Mouse (Mus musculus) granulocyte monocyte progenitor cell, adult 5-6 weeks (primary cell): ENCODE measurements around the gene Cep170b. TPM values are rescaled to one million over a fixed set of nuclear protein-coding genes. Genes with fewer than 3 reads are reported as not detected.

Source experiments
- ATAC-seq: replicated peaks from 2 replicates; pipeline ENCODE4 v1.8.0; 2016; ENCODE audit warnings: mild to moderate bottlenecking, moderate TSS enrichment, inconsistent platforms; ENCODE audit not compliant: poor library complexity, severe bottlenecking
- total RNA-seq, 2 experiments: library from RNA; stranded (forward) in 1 of 2; stranded (reverse) in 1 of 2; fragments of 200-712, 200-1000 nt in 1 of 2; fragments of >200 nt in 1 of 2; fragmentation: Nextera tagmentation in 1 of 2; gene quantifications; 2 replicates each; pipeline ENCODE4 v1.2.3; 2014 to 2017

Gene Cep170b
- total RNA-seq, 2 experiments from 2014 or later: 1.2 to 9.2 TPM

DNA sequence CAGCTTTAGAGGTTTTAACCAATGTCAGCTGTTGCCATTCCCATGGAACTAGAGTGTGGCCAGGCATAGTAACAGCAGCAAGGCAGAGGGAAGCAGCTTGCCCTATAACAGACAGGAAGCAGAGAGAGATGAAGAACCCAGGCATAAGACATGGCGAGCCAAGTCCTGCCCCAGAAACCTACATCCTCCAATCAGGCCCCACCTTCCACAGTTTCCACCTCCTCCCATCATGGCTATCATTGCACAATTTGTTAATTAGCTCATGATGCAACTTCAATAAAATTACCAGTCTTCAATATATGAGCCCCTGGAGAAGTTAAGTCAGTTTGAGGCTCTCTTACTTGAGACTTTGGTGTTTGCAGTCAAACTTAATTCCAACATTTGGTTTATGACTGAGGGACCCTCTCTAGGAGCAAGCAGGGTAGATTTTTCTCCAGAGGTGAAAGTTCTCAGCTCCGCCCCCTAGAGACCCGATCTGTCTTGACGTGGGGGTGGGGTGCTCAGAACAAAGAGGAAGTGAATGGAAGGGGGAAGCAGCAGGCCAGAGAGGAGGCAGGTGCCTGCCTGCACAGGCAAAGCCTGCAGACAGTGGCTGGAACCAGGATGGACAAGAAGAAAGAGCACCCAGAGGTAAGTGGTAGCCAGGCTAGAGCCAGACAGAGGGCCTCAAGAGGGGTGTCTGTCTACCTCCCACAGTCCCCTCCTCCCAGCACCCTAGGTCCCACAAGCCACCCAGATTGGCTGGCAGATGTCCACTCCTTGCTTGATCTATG, 40.1 kb downstream of the Cep170b start, which contains the start of gene Pld4:
TSS of gene Pld4 (plus strand) at position 502 of the 773 bp plus-strand sequence.
- ATAC-seq: peak; percentile 71

DNA sequence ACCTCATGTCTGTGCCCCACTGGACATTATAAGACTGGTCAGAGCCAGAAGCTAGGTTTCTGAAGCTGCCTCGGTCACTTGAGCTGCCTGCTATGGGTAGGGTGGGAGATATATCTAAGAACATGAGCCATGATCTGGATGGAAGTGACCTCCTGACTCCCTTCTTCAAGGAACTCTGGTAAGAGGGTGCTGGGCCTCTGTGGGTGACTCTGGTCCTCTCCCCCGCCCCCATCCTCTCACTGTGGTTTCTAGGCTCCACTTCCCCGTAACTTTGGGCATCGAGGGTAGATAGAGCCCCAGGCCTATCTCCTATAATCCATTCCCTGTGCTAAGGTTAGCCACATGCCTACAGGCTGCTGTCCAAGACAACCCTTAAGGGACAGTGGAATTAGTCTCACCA, 41.2 kb downstream of the Cep170b start:
- peak; percentile 24; the same call in 1 of the 2 replicates for ATAC-seq

DNA sequence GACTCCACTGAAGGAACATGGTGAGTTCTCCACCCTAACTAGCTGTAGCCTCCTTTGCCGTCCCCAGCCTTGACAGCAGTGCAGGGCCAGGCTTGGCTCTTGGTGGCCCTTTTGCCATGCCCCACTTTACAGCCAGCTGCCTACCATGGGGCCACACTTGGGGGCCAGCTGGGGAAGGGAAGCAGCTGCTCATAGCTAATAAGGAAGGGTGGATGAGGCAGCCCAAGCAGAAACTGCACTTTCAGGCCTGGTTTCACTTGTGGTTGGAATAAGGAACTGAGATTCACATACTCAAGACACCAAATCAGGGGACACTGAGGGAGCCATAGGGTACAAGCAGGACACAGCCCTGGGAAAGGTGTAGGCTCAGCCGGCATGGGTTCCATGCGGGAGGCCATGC, 41.8 kb downstream of the Cep170b start:
- ATAC-seq: peak; percentile 83

DNA sequence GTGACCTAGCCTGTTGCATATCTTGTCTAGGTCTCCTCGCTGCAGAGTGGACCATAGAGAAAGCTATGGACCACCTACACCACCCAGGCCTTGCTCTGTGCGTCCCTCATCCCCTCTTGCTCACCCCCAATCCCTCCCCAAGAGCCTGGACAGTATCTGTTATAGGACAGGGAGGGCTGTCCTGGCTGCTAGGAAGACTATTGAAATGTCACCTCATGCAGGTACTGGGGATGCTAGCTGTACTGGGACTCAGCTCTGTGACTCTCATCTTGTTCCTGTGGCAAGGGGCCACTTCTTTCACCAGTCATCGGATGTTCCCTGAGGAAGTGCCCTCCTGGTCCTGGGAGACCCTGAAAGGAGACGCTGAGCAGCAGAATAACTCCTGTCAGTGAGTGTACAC, 42.9 kb downstream of the Cep170b start:
- ATAC-seq: no peak

DNA sequence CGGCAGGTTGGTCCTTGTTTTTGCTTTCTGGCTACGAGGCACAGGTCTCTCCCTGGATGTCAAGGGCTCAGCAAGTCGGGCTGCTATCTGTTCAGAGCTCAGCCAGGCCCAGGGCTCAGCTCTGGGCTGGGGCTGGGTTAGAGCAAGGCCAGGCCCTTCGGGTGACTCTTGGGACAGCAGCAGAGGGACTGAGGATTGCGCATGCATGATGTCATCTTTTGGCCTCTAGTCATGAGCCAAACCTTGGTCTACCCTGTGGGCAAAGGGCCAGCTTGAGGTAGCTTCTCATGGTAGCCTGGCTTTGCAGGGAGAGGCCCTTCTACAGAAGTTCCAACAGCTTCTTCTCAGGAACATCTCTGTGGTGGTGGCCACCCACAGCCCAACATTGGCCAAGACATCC, 43.9 kb downstream of the Cep170b start:
- no peak for ATAC-seq

DNA sequence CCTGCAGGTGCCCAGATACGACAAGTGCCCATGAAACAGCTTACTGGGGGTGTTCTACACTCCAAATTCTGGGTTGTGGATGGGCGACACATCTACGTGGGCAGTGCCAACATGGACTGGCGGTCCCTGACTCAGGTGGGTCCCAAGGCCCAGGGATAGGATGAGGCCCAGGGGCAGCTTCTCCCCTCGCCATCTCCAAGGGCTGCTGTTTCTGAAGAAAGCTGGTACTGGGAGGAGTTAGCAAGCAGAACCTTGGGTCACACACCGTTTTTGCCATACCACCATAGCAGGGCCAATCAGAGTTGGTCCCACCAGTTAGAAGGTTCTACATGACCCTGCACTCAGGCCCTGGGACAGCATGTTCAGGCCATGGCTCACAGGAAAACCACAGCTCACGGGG, 44.7 kb downstream of the Cep170b start:
- no peak for ATAC-seq

DNA sequence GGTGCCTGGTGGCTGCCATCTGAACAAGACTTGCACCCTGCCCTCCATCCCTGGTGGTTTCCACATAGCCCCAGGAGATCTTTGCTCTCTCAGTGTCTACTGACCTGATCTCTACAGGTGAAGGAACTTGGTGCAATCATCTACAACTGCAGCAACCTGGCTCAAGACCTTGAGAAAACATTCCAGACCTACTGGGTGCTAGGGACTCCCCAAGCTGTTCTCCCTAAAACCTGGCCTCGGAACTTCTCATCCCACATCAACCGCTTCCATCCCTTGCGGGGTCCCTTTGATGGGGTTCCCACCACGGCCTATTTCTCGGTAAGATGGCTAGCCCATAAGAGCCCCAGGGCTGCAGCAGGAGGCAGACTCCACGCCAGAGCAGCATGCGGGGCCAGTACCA, 46.3 kb downstream of the Cep170b start:
- ATAC-seq: no peak

DNA sequence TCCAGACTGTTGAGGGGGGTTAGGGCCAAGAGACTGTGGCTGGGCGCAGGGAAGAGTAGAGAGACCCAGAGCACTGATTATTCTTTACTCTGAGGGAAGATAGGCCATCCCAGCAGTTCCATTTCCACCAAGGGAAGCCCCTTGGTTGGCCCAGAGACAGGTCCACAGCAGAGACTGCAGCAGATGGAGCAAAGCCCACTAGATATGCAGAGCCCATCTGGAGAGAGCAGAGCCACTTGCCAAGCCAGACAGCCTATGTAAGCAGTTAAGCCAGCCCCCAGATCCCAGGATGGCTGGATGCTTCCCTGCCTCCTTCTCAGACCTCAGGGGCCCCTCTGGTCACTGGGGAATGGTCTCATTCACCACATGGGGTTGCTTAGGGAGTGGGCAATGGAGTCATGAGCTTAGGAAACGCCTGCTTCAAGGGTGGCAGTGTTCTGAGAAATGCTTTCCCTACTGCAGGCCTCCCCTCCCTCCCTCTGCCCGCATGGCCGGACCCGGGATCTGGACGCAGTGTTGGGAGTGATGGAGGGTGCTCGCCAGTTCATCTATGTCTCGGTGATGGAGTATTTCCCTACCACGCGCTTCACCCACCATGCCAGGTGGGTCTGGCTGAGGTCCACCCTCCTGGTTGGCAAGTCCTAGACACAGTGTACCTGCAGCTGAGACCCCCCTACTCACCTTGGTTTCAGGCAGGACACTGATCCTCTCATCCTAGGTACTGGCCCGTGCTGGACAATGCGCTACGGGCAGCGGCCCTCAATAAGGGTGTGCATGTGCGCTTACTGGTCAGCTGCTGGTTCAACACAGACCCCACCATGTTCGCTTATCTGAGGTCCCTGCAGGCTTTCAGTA, 47.0 kb downstream of the Cep170b start:
- ATAC-seq: no peak

DNA sequence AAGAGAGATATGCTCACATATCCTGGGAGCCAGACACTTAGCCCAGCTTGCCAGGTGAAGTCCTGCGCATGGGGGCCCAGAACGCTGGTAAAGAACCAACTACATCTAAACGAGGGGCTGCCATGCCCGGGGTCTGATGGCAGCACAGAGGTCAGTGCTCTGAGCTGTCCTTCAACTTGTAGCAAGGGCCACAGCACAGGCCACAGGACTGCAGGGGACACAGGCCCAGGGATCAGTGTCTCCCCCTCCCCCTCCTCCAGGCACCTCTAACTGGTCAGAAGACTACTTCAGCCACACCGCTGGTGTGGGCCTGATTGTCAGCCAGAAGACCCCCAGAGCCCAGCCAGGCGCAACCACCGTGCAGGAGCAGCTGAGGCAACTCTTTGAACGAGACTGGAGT, 47.9 kb downstream of the Cep170b start:
- ATAC-seq: no peak

DNA sequence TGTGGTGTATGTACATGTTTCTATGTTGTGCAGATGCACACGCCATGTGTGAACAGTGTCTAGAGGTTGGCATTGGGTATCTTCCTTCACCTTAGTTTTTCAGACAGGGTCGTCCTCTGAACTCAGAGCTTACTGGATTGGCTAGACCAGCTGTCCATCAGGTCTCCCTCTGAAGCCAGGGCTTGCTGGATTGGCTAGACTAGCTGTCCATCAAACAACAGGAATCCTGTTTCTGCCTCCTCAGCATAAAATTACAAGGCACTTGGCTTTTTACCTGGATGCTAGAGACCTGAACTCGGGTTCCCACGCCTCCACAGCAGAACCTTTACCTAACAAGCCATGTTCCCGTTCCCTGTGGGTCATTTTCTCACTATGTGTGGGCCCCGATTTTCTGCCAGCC, 48.8 kb downstream of the Cep170b start:
- ATAC-seq: no peak

DNA sequence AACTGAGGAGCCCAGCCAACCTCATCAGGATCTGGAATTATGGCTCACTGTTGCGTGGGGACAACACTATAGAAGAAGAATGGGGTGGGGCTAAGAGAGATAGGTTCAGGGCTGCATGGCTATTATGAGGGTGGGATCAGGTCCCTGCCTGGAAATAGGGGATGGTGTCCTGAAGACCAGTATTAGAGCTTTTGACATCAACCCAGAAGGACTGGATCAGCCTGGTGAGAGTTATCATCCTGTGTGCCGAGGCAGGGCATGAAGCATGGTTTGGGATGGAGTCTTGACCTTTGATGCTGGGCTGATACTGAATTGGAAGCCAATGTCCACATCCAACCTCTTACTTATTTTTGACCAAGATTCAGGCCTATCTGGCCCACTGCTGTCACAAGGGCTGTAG, 49.5 kb downstream of the Cep170b start:
- ATAC-seq: no peak

DNA sequence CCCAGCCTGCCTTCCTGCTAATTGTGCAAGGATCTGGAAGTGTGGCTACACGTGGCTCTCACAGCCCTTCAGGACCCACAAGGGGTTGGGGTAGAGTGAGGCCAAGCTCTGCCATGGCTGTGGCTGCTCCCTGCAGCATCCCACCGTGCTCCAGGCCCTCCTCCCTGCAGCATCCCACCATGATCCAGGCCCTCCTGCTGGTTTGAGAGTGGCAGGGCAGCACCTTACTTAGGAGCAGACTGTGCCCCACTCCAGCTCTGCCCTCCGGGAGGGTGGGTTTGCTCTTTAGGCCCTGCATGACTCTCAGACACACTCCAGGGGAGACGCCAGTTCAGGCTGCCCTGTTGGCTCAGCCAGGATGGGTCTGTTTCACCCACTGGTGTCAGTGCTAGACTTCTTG, 50.1 kb downstream of the Cep170b start:
- no peak for ATAC-seq

DNA sequence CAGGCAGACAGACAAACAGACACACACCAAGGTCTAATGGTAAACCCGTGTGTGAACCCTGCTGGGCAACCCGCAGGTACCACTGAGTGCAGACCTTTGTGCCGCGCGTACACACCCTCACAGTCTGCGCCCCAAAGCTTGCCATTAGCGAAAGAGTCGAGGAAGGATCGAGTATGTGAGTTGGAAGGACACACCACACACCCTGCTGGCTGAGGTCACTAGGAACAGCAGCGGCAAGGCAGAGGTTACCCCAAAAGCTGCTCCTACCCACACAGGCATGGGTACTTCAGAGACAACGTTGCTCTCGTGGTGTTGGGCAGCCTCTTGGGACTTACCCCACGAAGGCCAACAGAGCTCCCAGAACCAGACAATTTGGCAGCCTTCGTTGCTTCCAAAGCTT, 52.1 kb downstream of the Cep170b start:
- no peak for ATAC-seq

DNA sequence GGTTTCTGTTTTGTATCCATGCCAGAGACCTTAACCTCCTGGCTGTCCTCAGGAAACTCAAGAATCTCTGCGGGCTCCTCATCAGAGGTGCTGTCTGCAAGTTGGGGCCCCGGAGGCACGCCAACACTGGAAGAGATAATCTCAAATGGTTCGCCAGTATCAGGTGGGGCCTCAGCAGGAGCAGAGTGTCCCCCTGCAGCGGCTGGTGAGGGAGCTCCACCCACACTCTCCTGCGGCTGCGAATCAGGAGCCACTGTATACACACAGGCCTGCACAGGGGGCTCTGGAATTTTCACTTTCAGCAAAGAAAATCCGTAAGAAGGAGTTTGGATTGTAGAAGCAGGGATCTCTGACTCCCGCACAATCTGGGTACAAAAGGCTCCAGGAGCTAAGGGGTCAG, 53.1 kb downstream of the Cep170b start:
- ATAC-seq: no peak

DNA sequence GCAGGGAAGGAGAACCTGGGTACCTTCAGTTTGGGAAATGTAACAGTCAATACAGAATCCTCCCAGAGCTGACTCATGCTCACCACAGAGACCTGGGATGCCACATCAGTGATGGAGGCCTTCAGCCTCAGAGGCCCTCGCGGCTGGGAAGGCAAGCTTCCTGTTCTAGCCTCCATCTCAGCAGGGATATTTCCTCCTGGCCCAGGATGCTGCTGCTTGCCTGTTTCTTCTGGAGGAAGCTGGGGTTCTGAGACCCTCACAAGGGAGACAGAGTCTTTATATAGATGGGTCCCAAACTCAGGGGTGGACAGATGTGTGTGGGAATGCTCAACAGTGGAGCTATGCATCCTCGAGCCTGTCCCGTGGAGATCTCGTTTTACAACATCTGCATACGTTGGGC, 53.8 kb downstream of the Cep170b start:
- ATAC-seq: no peak

DNA sequence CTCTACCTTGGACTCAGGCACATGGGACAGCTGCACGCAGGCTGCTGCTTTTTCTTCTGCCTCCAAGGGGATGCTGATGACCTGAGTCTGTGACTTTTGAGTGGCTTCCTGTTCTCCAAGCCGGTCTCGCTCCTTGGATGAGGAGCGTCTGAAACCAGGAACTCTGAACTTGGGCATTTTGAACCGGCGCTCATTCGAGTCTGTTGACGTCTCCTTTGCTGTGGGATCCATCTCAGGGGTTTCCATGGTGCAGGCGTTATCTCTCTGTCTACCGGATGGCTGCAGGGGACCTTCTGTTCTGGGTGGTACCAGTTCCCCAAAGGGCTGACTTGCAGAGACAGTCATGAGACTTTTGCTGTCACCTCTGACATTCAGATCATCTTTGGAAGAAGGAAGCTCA, 54.2 kb downstream of the Cep170b start:
- ATAC-seq: no peak

DNA sequence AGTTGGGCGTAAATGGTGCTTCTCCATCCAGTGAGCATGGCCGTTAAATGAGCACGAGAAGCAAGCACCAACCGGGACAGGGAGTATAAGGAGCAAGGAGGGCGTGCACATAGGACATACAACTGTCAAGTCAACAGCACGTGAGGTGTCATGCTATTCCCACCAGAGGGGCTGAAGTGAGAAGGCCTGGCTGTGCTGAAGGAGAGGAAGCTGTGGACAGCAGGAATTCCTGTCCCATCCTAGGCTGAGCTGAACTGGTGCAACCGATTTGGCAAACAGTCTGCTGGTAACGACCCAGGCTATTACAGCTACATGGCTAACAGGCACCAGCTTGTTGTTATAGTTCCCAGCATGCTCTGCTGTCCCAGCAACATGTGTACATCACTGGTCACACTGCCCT, 70.8 kb downstream of the Cep170b start:
- no peak for ATAC-seq

DNA sequence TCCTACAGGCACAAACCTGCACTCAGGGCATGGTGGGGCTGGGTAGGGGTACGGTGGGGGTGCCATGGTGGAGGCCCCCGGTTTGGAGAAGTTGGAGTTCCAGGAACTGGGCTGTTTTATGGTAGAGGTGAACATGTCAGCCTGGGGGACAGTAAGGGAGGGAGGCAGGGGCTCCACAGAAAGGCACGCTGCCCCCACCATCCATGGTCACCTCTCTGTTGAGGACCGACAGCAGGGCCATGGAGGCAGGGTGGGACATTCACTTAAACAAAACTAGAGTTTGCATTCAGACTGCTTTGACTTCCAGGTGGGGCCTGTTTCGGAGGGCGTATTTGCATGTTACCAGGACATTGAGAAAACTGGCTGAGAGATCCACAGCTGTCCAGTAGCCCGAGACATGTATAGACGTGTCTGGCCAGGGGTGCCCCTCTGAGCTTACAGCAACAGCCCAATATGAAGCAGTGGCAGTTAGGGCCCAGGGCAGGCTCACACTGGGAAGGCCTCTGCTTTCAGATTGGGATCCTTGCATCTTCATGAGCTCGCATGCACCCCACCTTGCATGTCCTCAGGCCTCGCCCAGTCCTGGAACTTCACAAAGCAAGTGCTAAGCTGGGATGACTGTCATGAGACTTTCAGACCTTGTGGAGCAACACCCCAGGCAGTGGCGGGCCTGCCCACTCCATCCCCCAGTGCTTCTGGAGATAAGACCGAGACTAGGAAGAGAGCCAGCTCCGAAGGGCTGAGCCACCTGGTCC, 73.5 kb downstream of the Cep170b start:
- no peak for ATAC-seq

DNA sequence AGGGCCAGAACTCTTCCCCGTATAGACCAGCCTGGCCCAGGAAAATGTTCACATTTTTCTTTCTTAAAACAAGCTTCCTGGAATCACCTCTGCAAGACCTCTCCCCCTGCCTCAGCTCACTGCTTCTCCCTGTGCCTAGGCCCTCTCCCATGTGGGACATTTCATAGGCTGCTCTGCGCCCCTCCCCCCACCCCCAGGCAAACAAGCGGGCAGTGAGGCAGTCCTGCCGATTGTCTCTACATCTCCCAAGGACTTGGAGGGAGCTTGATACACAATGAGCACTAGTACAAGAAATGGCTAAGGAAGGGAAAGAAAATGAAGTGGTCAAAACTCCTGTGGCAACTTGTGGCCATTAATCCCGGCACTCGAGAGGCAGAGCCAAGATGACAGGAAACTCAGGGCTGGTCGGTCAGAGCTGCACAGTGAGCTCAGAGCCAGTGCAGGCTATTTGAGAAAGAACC, 74.1 kb downstream of the Cep170b start:
- ATAC-seq: no peak

DNA sequence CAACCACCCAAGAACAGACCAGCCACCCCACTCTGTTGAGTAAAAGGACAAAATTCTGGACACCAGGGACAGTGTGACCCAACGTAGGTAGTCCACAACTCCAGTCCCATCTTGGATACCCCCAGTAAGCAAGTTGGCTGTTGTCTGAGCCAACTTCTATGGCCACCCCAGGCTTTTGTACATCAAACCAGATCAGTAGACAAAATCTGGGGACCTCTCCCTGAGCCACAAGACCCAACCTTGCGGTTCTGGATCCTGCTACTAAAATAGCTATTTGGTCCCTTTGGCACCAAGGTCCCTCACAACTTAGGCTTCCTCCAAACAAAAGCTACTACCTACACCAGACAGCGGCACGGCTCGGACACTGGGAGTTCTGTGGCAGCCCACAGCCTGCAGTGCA, 74.7 kb downstream of the Cep170b start:
- no peak for ATAC-seq
